Mouse (Mus musculus) cerebellum, postnatal 10 days (tissue): ENCODE measurements around the gene Gm5662.
"Not testable (repeated sequence)": the region's sequence is repeated elsewhere in the genome, so short reads cannot be mapped to it uniquely, and the experiment has no call there.

Experiments used
- DNase-seq, 2 experiments: peaks; one replicate each; pipeline ENCODE4 v3.0.0; 2021; ENCODE audit warnings: mixed read lengths in 2 of 2

The Gm5662 gene

GRCm38 (mm10) chr12:88274400-88274799 is at the start of gene Gm5662:
TSS of gene Gm5662 (minus strand) at chr12:88274500.
- not testable (repeated sequence) for DNase-seq

DNA sequence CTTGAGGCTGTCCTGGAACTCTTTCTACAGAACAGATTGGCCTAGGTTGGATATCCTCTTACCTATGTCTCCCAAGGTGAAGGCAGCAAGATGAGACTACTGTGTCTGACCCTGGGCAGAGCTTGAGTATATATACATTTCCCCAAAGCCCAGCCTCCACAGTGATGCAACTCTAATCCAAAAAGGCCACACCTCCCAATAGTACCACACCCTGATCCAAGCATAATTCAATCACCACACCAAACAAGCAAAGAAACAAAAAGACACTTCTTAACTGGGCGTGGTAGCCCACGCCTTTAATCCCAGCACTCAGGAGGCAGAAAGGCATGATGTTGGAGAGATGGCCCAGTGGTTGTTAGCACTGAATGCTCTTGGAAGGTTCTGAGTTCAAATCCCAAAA is 49.6 kb upstream of the Gm5662 start, which contains the start of gene Gm5039:
TSS of gene Gm5039 (minus strand) at position 101 of the 400 bp plus-strand sequence.
- DNase-seq: not testable (repeated sequence)

GRCm38 (mm10) chr12:88314556-88314955 is 40.3 kb upstream of the Gm5662 start:
- no peak for DNase-seq

GRCm38 (mm10) chr12:88297171-88297570 is 22.9 kb upstream of the Gm5662 start:
- DNase-seq: not testable (repeated sequence)

GRCm38 (mm10) chr12:88293082-88293481 is 18.8 kb upstream of the Gm5662 start:
- DNase-seq: not testable (repeated sequence)

GRCm38 (mm10) chr12:88285224-88285623 is 10.9 kb upstream of the Gm5662 start:
- not testable (repeated sequence) for DNase-seq

DNA sequence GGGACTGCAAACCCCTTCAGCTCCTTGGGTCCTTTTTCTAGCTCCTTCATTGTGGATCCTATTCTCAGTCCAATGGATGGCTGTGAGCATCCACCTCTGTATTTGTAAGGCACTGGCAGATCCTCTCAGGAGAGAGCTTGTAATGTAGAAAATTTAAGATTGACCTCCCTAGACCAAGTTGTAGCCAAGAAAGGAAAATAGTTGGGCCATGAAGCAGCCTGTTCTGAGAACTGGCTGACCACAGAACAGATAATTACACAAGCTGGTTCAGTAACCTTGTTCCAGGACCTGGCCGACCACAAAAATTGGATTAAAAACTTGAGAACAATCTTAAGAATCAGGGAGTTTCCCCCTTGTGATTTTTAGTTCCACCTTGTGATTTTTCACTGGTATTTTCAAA is 17.1 kb downstream of the Gm5662 start:
- no peak for DNase-seq

GRCm38 (mm10) chr12:88255917-88256316 is 18.4 kb downstream of the Gm5662 start:
- DNase-seq: not testable (repeated sequence)

GRCm38 (mm10) chr12:88250000-88250399 is 24.3 kb downstream of the Gm5662 start, which contains the start of gene Gm8332:
TSS of gene Gm8332 (minus strand) at chr12:88250100.
- not testable (repeated sequence) for DNase-seq

DNA sequence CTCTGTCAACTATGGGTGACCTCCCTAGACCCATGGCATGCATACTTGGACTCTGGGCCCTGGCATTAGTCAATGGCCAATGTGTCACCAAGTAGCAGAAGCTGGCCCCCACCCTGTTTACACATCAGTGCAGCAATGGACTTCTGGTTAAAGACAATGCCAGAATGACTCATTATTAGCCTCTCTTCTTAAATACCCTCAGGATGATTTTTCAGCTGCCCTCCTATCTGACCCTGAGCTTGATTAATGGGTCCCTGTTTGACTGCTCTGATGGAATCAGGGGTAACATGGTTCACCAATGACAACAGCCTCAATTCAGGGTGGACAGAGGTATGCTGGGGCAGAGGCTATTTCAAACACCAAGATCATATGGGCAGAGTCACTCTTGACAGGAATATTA is 28.5 kb downstream of the Gm5662 start:
- DNase-seq: not testable (repeated sequence)

DNA sequence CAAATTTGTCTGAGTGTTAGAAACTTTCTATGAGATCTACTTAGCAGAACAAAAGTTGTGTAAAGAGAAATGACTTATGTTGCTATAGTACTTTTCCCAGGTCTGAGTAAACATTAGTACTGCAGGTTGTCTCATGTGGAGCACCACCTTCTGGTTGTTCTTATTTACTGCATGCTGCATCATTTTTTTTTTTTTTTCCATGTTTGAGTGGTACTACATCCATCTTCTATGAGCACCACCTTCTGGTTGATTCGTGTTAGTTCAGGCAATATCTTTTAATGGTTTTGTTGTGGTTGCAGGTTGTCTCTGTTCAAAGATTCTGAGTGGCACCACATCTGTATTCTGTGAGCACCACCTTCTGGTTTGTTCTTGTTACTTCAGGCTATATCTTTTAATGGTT is 31.4 kb downstream of the Gm5662 start:
- not testable (repeated sequence) for DNase-seq
